Mouse (Mus musculus) MEL (cell line): ENCODE data around the gene Hadha. TPM values are rescaled to one million over a fixed set of nuclear protein-coding genes. Genes with fewer than 3 reads are reported as not detected.

Source experiments
- DNase-seq: peaks from one replicate; pipeline ENCODE4 v3.0.0; 2011; ENCODE audit warnings: low read depth, low spot score
- H3K27ac ChIP-seq: 2 replicates; pipeline ENCODE4 v1.5.1; 2012; ENCODE audit warnings: low read depth, mild to moderate bottlenecking, control low read depth, low read length, moderate library complexity; ENCODE audit not compliant: control insufficient read depth
- H3K27me3 ChIP-seq, 2 experiments: fragments of 150-350 bp in 1 of 2; sonication (generic) in 1 of 2; 2 replicates each; pipeline ENCODE4 v1.6.1; 2012; ENCODE audit warnings: low read length in 2 of 2, mild to moderate bottlenecking in 2 of 2, improper control_type of control experiment in 1 of 2, moderate library complexity in 1 of 2; ENCODE audit not compliant: insufficient read depth in 2 of 2, control insufficient read depth in 1 of 2
- H3K36me3 ChIP-seq, 2 experiments: 2 replicates each; pipeline ENCODE4 v1.6.1; 2012 to 2014; ENCODE audit warnings: low read length in 2 of 2, improper control_type of control experiment in 1 of 2, inconsistent platforms in 1 of 2, mild to moderate bottlenecking in 1 of 2; ENCODE audit not compliant: insufficient read depth in 2 of 2, control insufficient read depth in 1 of 2
- H3K4me1 ChIP-seq, 2 experiments: fragments of 150-350 bp in 1 of 2; sonication (generic) in 1 of 2; 2 replicates each; pipeline ENCODE4 v1.6.1; 2012; ENCODE audit warnings: low read length in 2 of 2, improper control_type of control experiment in 1 of 2, mild to moderate bottlenecking in 1 of 2; ENCODE audit not compliant: insufficient read depth in 2 of 2, control insufficient read depth in 1 of 2
- H3K4me3 ChIP-seq, 2 experiments: fragments of 150-350 bp in 1 of 2; sonication (generic) in 1 of 2; 2 replicates each; pipeline ENCODE4 v1.5.1; 2012; ENCODE audit warnings: low read depth in 2 of 2, low read length in 2 of 2, mild to moderate bottlenecking in 2 of 2, moderate library complexity in 2 of 2, control low read depth in 1 of 2, improper control_type of control experiment in 1 of 2; ENCODE audit not compliant: control insufficient read depth in 1 of 2, insufficient read depth in 1 of 2
- H3K79me2 ChIP-seq: 2 replicates; pipeline ENCODE4 v1.6.1; 2012; ENCODE audit warnings: mild to moderate bottlenecking, low read length, moderate library complexity; ENCODE audit not compliant: control insufficient read depth, poor library complexity, insufficient read depth
- H3K9ac ChIP-seq: 2 replicates; pipeline ENCODE4 v1.6.1; 2012; ENCODE audit warnings: low read depth, mild to moderate bottlenecking, control low read depth, low read length, moderate library complexity; ENCODE audit not compliant: control insufficient read depth, poor library complexity, severe bottlenecking
- H3K9me3 ChIP-seq: fragments of 150-350 bp; sonication (generic); replicated peaks from 2 replicates; pipeline ENCODE4 v1.6.1; 2012; ENCODE audit warnings: mild to moderate bottlenecking, low read length, improper control_type of control experiment, moderate library complexity; ENCODE audit not compliant: insufficient read depth
- CHD2 ChIP-seq: IDR thresholded peaks from 2 replicates; pipeline ENCODE4 v1.6.1; 2011; ENCODE audit warnings: low read length, improper control_type of control experiment
- CTCF ChIP-seq, 3 experiments: IDR thresholded peaks in 2 of 3; conservative IDR thresholded peaks in 1 of 3; 2 replicates each; pipeline ENCODE4 v1.5.1; 2011 to 2012; ENCODE audit warnings: low read length in 3 of 3, low read depth in 2 of 3, mild to moderate bottlenecking in 2 of 3, improper control_type of control experiment in 1 of 3, inconsistent platforms in 1 of 3, mixed read lengths in 1 of 3, moderate library complexity in 1 of 3; ENCODE audit not compliant: control insufficient read depth in 1 of 3, insufficient read depth in 1 of 3, poor library complexity in 1 of 3, severe bottlenecking in 1 of 3
- ELF1 ChIP-seq: IDR thresholded peaks from 2 replicates; pipeline ENCODE4 v1.6.1; 2014; ENCODE audit warnings: low read depth, mild to moderate bottlenecking, inconsistent platforms, low read length, improper control_type of control experiment, moderate library complexity
- GABPA ChIP-seq: IDR thresholded peaks from 2 replicates; pipeline ENCODE4 v1.6.1; 2012; ENCODE audit warnings: low read depth, mild to moderate bottlenecking, inconsistent platforms, low read length, improper control_type of control experiment, moderate library complexity
- HCFC1 ChIP-seq: IDR thresholded peaks from 2 replicates; pipeline ENCODE4 v1.6.1; 2012; ENCODE audit warnings: low read depth, mild to moderate bottlenecking, inconsistent platforms, low read length, improper control_type of control experiment, moderate library complexity
- JUND ChIP-seq: IDR thresholded peaks from 2 replicates; pipeline ENCODE4 v1.6.1; 2011; ENCODE audit warnings: low read depth, mild to moderate bottlenecking, improper control_type of control experiment, low read length
- MAX ChIP-seq: IDR thresholded peaks from 2 replicates; pipeline ENCODE4 v1.6.1; 2011; ENCODE audit warnings: low read length, improper control_type of control experiment
- MAZ ChIP-seq: IDR thresholded peaks from 2 replicates; pipeline ENCODE4 v1.6.1; 2012; ENCODE audit warnings: low read depth, mild to moderate bottlenecking, inconsistent platforms, low read length, improper control_type of control experiment
- MXI1 ChIP-seq: IDR thresholded peaks from 2 replicates; pipeline ENCODE4 v1.6.1; 2011; ENCODE audit warnings: mild to moderate bottlenecking, low read depth, low read length, improper control_type of control experiment
- MYB ChIP-seq: IDR thresholded peaks from 2 replicates; pipeline ENCODE4 v1.6.1; 2011; ENCODE audit warnings: mild to moderate bottlenecking, low read depth, low read length, improper control_type of control experiment
- MYC ChIP-seq: IDR thresholded peaks from 2 replicates; pipeline ENCODE4 v1.6.1; 2011; ENCODE audit warnings: low read depth, mild to moderate bottlenecking, low read length, improper control_type of control experiment, moderate library complexity
- NELFE ChIP-seq: IDR thresholded peaks from 2 replicates; pipeline ENCODE4 v1.6.1; 2011; ENCODE audit warnings: low read depth, low read length, improper control_type of control experiment
- POLR2AphosphoS5 ChIP-seq: IDR thresholded peaks from 2 replicates; pipeline ENCODE4 v1.6.1; 2012; ENCODE audit warnings: low read depth, borderline replicate concordance, mild to moderate bottlenecking, inconsistent platforms, low read length, moderate library complexity, mixed read lengths
- SIN3A ChIP-seq: IDR thresholded peaks from 2 replicates; pipeline ENCODE4 v1.6.1; 2012; ENCODE audit warnings: low read length, improper control_type of control experiment, inconsistent platforms
- SMC3 ChIP-seq: IDR thresholded peaks from 2 replicates; pipeline ENCODE4 v1.6.1; 2011; ENCODE audit warnings: low read depth, low read length, improper control_type of control experiment
- TBP ChIP-seq: IDR thresholded peaks from 2 replicates; pipeline ENCODE4 v1.8.0; 2011; ENCODE audit warnings: low read depth, low read length, improper control_type of control experiment
- UBTF ChIP-seq: IDR thresholded peaks from 2 replicates; pipeline ENCODE4 v1.6.1; 2012; ENCODE audit warnings: low read depth, mild to moderate bottlenecking, inconsistent platforms, low read length, improper control_type of control experiment, moderate library complexity, borderline replicate concordance; ENCODE audit not compliant: insufficient read depth
- USF1 ChIP-seq: IDR thresholded peaks from 2 replicates; pipeline ENCODE4 v1.6.1; 2014; ENCODE audit warnings: low read depth, mild to moderate bottlenecking, inconsistent platforms, low read length, improper control_type of control experiment, moderate library complexity
- USF2 ChIP-seq, 2 experiments: IDR thresholded peaks; 2 replicates each; pipeline ENCODE4 v1.6.1; 2011 to 2012; ENCODE audit warnings: improper control_type of control experiment in 2 of 2, low read length in 2 of 2, borderline replicate concordance in 1 of 2, inconsistent platforms in 1 of 2, low read depth in 1 of 2, mild to moderate bottlenecking in 1 of 2; ENCODE audit not compliant: insufficient read depth in 1 of 2
- ZC3H11A ChIP-seq: IDR thresholded peaks from 2 replicates; pipeline ENCODE4 v1.6.1; 2012; ENCODE audit warnings: low read depth, mild to moderate bottlenecking, inconsistent platforms, low read length, improper control_type of control experiment
- ZMIZ1 ChIP-seq: IDR thresholded peaks from 2 replicates; pipeline ENCODE4 v1.6.1; 2012; ENCODE audit warnings: low read depth, mild to moderate bottlenecking, inconsistent platforms, low read length, improper control_type of control experiment, moderate library complexity
- polyA plus RNA-seq, 2 experiments: library from polyadenylated mRNA; stranded (reverse) in 1 of 2; unstranded in 1 of 2; fragments of >175 nt in 1 of 2; fragments of >200 nt in 1 of 2; gene quantifications; 2 replicates each; pipeline versions ENCODE4 v1.2.1 to v1.2.4; 2012; ENCODE audit warnings: low replicate concordance in 2 of 2, low read depth in 1 of 2; ENCODE audit not compliant: insufficient read length in 2 of 2, insufficient read depth in 1 of 2, missing spikeins in 1 of 2
- total RNA-seq: library from RNA; depleted of rRNA; stranded (reverse); fragments of 300-350 nt; gene quantifications from 2 replicates; pipeline ENCODE4 v1.2.3, GENCODE M21; 2012

Gene Hadha
- total and polyA plus RNA-seq, 3 experiments, result 107 to 271 (median 120) TPM

GRCm38 (mm10) chr5:30112533-30113068, 42.4 kb downstream of the Hadha start:
- no peaks in the 10 kb centered on the region for H3K9me3 ChIP-seq
- H3K4me3 ChIP-seq, result no peak overlapping the region
- H3K27ac ChIP-seq, result no peak overlapping the region
- TF ChIP-seq SMC3, result peak; percentile 5; the same call in 1 of the 2 replicates
- no peak for TF ChIP-seq MYC
- peak; percentile 15 to 32 (median 30); a peak in 4 of 6 replicates for TF ChIP-seq CTCF (IDR thresholded peaks at IDR 0.05 in 2 of 3, conservative IDR thresholded peaks at IDR 0.05 in 1 of 3; ENCODE audit: control insufficient read depth in 1 of 3, insufficient read depth in 1 of 3, low read depth in 2 of 3, low read length in 3 of 3, poor library complexity in 1 of 3, severe bottlenecking in 1 of 3)
- TF ChIP-seq ELF1, result no peak
- H3K27me3 ChIP-seq, result no peaks in the 10 kb centered on the region; a peak in 1 of 4 replicates
- H3K4me1 ChIP-seq, result no peaks in the 10 kb centered on the region
- no peak overlapping the region for H3K9ac ChIP-seq
- H3K36me3 ChIP-seq, result no peaks in the 10 kb centered on the region
- no peaks in the 10 kb centered on the region for H3K79me2 ChIP-seq
- DNase-seq, result no peak

- Histone ChIP-seq H3K79me2 (no peaks in the 10 kb centered on the region), H3K27ac (no peak overlapping the region), H3K4me3 (no peak overlapping the region), H3K36me3 (no peaks in the 10 kb centered on the region), H3K4me1 (no peaks in the 10 kb centered on the region), H3K9ac (no peak overlapping the region), H3K9me3 (no peaks in the 10 kb centered on the region), H3K27me3 (no peaks in the 10 kb centered on the region; a peak in 1 of 4 replicates)
- DNase-seq, result peak; percentile 21
- TF ChIP-seq CTCF (IDR thresholded peaks at IDR 0.05 in 2 of 3, conservative IDR thresholded peaks at IDR 0.05 in 1 of 3; ENCODE audit: control insufficient read depth in 1 of 3, insufficient read depth in 1 of 3, low read depth in 2 of 3, low read length in 3 of 3, poor library complexity in 1 of 3, severe bottlenecking in 1 of 3), result peak in 1 of 3 experiments; percentile 29; a peak in 2 of 6 replicates
- no peak for TF ChIP-seq CHD2
Measured at GRCm38 (mm10) chr5:30111771-30112170, 43.2 kb downstream of the Hadha start.

- no peak overlapping the region for H3K27ac ChIP-seq
- H3K9ac ChIP-seq, result no peak overlapping the region
- no peaks in the 10 kb centered on the region for H3K79me2 ChIP-seq
- no peaks in the 10 kb centered on the region for H3K4me1 ChIP-seq
- H3K36me3 ChIP-seq, result no peaks in the 10 kb centered on the region
- H3K4me3 ChIP-seq, result no peak overlapping the region
- H3K9me3 ChIP-seq, result no peaks in the 10 kb centered on the region
- no peak for DNase-seq
- H3K27me3 ChIP-seq, result no peaks in the 10 kb centered on the region; a peak in 1 of 4 replicates
- TF ChIP-seq MAX, result no peak
- no peak for TF ChIP-seq MXI1
- no peak for TF ChIP-seq USF2 (IDR thresholded peaks at IDR 0.05; ENCODE audit: borderline replicate concordance in 1 of 2, insufficient read depth in 1 of 2, low read depth in 1 of 2, low read length in 2 of 2)
- no peak for TF ChIP-seq HCFC1
- TF ChIP-seq NELFE, result no peak
- no peak for TF ChIP-seq POLR2AphosphoS5
- TF ChIP-seq ELF1, result no peak
- no peak for TF ChIP-seq ZC3H11A
- no peak for TF ChIP-seq TBP
- no peak for TF ChIP-seq UBTF
- TF ChIP-seq USF1, result no peak
- TF ChIP-seq JUND, result no peak
- TF ChIP-seq MYB, result no peak
- no peak for TF ChIP-seq ZMIZ1
- no peak for TF ChIP-seq SIN3A
- TF ChIP-seq MAZ, result no peak
- no peak for TF ChIP-seq MYC
- TF ChIP-seq GABPA, result no peak
Measured at GRCm38 (mm10) chr5:30111126-30111525, 43.8 kb downstream of the Hadha start.
